Mouse (Mus musculus): ENCODE data around the gene Pced1b.
A peak's percentile ranks its signal among the peaks of the same experiment; 100 is the strongest.

DNA sequence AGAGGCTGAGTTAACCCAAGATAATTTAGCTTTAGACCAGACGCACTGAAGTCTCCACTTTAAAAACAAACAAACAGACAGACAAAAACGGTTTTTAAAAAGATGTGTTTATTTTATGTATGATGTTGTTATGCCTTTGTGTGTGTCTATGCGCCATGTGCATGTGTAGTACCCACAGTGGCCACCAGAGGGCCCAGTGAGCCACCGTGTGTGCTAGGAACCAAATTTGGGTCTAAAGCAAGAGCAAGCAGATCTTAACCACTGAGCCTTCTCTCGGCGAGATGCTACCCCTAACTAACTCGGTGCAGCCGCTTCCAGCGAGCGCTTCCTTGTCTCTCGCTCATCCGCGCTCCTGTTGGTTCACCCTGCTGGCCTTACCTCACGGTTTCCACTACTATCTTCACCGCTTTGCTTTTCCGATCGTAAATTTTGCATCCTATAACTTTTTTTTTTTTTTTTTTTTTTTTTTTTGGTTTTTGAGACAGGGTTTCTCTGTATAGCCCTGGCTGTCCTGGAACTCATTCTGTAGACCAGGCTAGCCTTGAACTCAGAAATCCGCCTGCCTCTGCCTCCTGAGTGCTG, 80.7 kb downstream of the Pced1b start:
- TF ChIP-seq CTCF (conservative IDR thresholded peaks at IDR 0.05; ENCODE audit: low read length) (peak; percentile 99), NANOG (IDR thresholded peaks at IDR 0.05; ENCODE audit: borderline replicate concordance, low read length) (no peak)
